Mouse (Mus musculus) stomach, postnatal 0 days (tissue): ENCODE measurements at regions not wholly inside any gene's neighbourhood (a gene's known extent, or its start where the extent isn't known, plus 50 kb on each side); places are given as distances from the start of the nearest gene placed in this dataset.

Experiments
- ATAC-seq: fragments of 200-750 bp; cut with Nextera tagmentation; 2 replicates; pipeline ENCODE4 v1.8.0; 2017; ENCODE audit not compliant: low FRiP score, low TSS enrichment
- DNase-seq: peaks from one replicate; pipeline ENCODE4 v3.0.0-alpha.2; 2016; ENCODE audit warnings: low spot score
- H3K27ac ChIP-seq: fragments of 300-500 bp; sonication (generic); replicated peaks from 2 replicates; pipeline ENCODE4 v1.5.1; 2014; ENCODE audit warnings: mild to moderate bottlenecking, control low read depth
- H3K27me3 ChIP-seq: fragments of 300-500 bp; sonication (generic); 2 replicates; pipeline ENCODE4 v1.6.1; 2014; ENCODE audit warnings: low read length; ENCODE audit not compliant: control insufficient read depth, insufficient read depth
- H3K36me3 ChIP-seq: fragments of 300-500 bp; sonication (generic); 2 replicates; pipeline ENCODE4 v1.6.1; 2014; ENCODE audit warnings: low read length, mixed read lengths; ENCODE audit not compliant: control insufficient read depth, insufficient read depth
- H3K4me1 ChIP-seq: fragments of 300-500 bp; sonication (generic); replicated peaks from 2 replicates; pipeline ENCODE4 v1.6.1; 2014; ENCODE audit warnings: antibody characterized with exemption; ENCODE audit not compliant: control insufficient read depth, insufficient read depth
- H3K4me2 ChIP-seq: fragments of 300-500 bp; sonication (generic); replicated peaks from 2 replicates; pipeline ENCODE4 v1.6.1; 2014; ENCODE audit warnings: low read depth, mild to moderate bottlenecking, control low read depth, moderate library complexity
- H3K4me3 ChIP-seq: fragments of 300-500 bp; sonication (generic); 2 replicates; pipeline ENCODE4 v1.5.1; 2014; ENCODE audit warnings: low read depth, low read length, control low read depth
- H3K9ac ChIP-seq: fragments of 300-500 bp; sonication (generic); 2 replicates; pipeline ENCODE4 v1.6.1; 2014; ENCODE audit warnings: mild to moderate bottlenecking, low read length, control low read depth, mixed read lengths
- H3K9me3 ChIP-seq: fragments of 300-500 bp; sonication (generic); 2 replicates; pipeline ENCODE4 v1.6.1; 2016; ENCODE audit warnings: low read length; ENCODE audit not compliant: control insufficient read depth
- CTCF ChIP-seq: IDR thresholded peaks from 2 replicates; pipeline ENCODE4 v1.5.1; 2016; ENCODE audit warnings: antibody characterized with exemption, low read depth, mild to moderate bottlenecking, moderate library complexity
- EP300 ChIP-seq: optimal IDR thresholded peaks from 2 replicates; pipeline ENCODE3; 2016; ENCODE audit warnings: antibody characterized with exemption
- WGBS: fragments of 180-500 bp; shearing (Covaris S2); extraction: QIAGEN DNeasy Blood & Tissue Kit; methylation state at CpG from one replicate; pipeline ENCODE4 v1.1.7; 2014; 5-methylcytosine and 5-hydroxymethylcytosine counted together

DNA sequence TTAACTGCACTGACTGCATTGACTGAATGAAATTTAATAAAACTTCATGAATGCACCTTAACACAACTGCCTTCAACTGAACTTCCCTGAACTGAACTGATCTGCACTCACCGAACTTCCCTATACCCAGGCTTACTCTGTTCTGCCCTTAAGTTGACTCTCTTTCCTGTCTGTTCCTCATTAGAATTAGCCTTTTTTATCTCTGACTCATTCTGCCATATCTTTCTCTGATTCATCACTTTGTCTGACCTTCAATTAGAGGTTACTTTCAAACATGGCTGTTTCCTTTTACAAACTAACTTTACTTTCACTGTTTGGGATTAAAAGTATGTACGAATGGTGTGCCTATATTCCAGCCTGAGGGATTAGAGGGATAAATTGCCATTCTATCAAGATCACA is 103.4 kb upstream of the Col3a1 start:
- TF ChIP-seq EP300: no peak
- no peak for TF ChIP-seq CTCF
- Histone ChIP-seq H3K9ac (no peak overlapping the region), H3K9me3 (no peaks in the 10 kb centered on the region), H3K4me2 (no peak overlapping the region), H3K27ac (no peak overlapping the region), H3K4me1 (no peaks in the 10 kb centered on the region), H3K27me3 (no peaks in the 10 kb centered on the region), H3K4me3 (no peak overlapping the region), H3K36me3 (no peaks in the 10 kb centered on the region)
- 70% methylated on average over 2 of the region's 2 CpGs for WGBS
- DNase-seq (no peak), ATAC-seq (no peak)

DNA sequence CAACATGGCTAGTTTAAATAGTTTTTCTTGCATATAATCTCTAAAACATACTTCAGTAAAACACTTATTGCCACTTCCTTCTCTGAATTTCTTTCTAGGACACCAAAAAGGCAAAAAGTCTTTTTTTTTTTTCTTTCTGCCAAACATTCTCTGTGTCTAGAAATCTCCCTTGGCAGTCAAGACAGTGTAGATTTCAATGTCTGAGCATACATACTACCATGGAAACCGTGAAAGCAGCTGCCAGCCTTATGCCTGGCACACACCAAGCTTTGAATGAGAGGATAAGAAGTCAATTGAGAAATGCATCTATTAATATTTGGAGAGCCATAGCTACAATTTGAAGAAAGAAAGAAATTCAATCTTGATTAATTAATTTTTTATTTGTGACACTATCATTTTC is 95.1 kb upstream of the Col3a1 start:
- no peaks in the 10 kb centered on the region for H3K36me3 ChIP-seq
- no peaks in the 10 kb centered on the region for H3K27me3 ChIP-seq
- no peak overlapping the region for H3K4me3 ChIP-seq
- no peaks in the 10 kb centered on the region for H3K9me3 ChIP-seq
- H3K4me2 ChIP-seq: no peak overlapping the region
- H3K4me1 ChIP-seq: no peaks in the 10 kb centered on the region
- TF ChIP-seq EP300: no peak
- TF ChIP-seq CTCF: no peak
- DNase-seq (no peak), ATAC-seq (no peak)
- no peak overlapping the region for H3K27ac ChIP-seq
- WGBS: 57% methylated on average over 1 of the region's 1 CpGs
- H3K9ac ChIP-seq: no peak overlapping the region
